Mouse (Mus musculus) left cerebral cortex, postnatal 25 days (tissue): ENCODE measurements around the gene H2-DMa. TPM values are rescaled to one million over a fixed set of nuclear protein-coding genes. Genes with fewer than 3 reads are reported as not detected.

Experiments
- DNase-seq, 2 experiments: peaks; one replicate each; pipeline ENCODE4 v3.0.0; 2022; ENCODE audit warnings: low spot score in 2 of 2, mixed read lengths in 1 of 2
- intact Hi-C: fragments of 180-260 bp; cut with DNase I; formaldehyde crosslinking; loops from one replicate; pipeline ENCODE4 v1.15.1; 2025
- total RNA-seq, 2 experiments: library from RNA; stranded (reverse); gene quantifications; 2 replicates each; pipeline ENCODE4 v1.2.3; 2021

The H2-DMa gene
- total RNA-seq, 2 experiments from 2014 or later, result 26.0 to 26.5 TPM

GRCm38 (mm10) chr17:34121172-34121878 is 2.0 kb downstream of the H2-DMa start:
- DNase-seq, result peak; percentile 87 to 96
- intact Hi-C loops, result loop anchor here (5.0 kb wide), 1 partner anchor 506 kb away; the partner anchor contains the start of genes Ppt2 and Prrt1

- no peak for DNase-seq
Observed at GRCm38 (mm10) chr17:34121879-34122187, 2.5 kb downstream of the H2-DMa start.

GRCm38 (mm10) chr17:34122188-34122984 is 3.0 kb downstream of the H2-DMa start, which contains the start of gene Brd2:
TSS of gene Brd2 (minus strand) at chr17:34122634.
- DNase-seq, result peak; percentile 97 to 98
- intact Hi-C loops, result loop anchor here (1.0 to 5.0 kb wide), 2 partner anchors 465 to 505 kb away; partner anchors contain the start of genes Ppt2 and Prrt1

More at GRCm38 (mm10) chr17:34121879-34122187, 2.5 kb downstream of the H2-DMa start:
- intact Hi-C loops, result loop anchor here (1.0 to 5.0 kb wide), 2 partner anchors 465 to 505 kb away; partner anchors contain the start of genes Ppt2 and Prrt1

GRCm38 (mm10) chr17:34123111-34123510 is 3.8 kb downstream of the H2-DMa start:
- DNase-seq, result no peak
- intact Hi-C loops, result loop anchor here (5.0 kb wide), 1 partner anchor 504 kb away; the partner anchor contains the start of genes Ppt2 and Prrt1

GRCm38 (mm10) chr17:34123518-34123917 is 4.2 kb downstream of the H2-DMa start:
- intact Hi-C loops, result loop anchor here (5.0 kb wide), 1 partner anchor 504 kb away; the partner anchor contains the start of genes Ppt2 and Prrt1
- DNase-seq, result no peak

GRCm38 (mm10) chr17:34124649-34125048 is 5.3 kb downstream of the H2-DMa start:
- no peak for DNase-seq
- intact Hi-C loops, result loop anchor here (5.0 kb wide), 1 partner anchor 503 kb away; the partner anchor contains the start of genes Ppt2 and Prrt1

- intact Hi-C loops, result no loop called here
- no peak for DNase-seq
Observed at GRCm38 (mm10) chr17:34126826-34127420, 7.6 kb downstream of the H2-DMa start.

GRCm38 (mm10) chr17:34127475-34127874 is 8.1 kb downstream of the H2-DMa start:
- DNase-seq, result peak; percentile 56 to 82
- intact Hi-C loops, result no loop called here

GRCm38 (mm10) chr17:34128264-34128937 is 9.1 kb downstream of the H2-DMa start:
- intact Hi-C loops, result no loop called here
- DNase-seq, result peak; percentile 58 to 85

- DNase-seq, result peak in 1 of 2 experiments; percentile 62
- intact Hi-C loops, result no loop called here
Observed at GRCm38 (mm10) chr17:34128944-34129791, 9.8 kb downstream of the H2-DMa start.

- no peak for DNase-seq
- intact Hi-C loops, result no loop called here
Observed at GRCm38 (mm10) chr17:34130073-34130947, 11.0 kb downstream of the H2-DMa start.

GRCm38 (mm10) chr17:34131911-34132310 is 12.6 kb downstream of the H2-DMa start:
- DNase-seq, result no peak
- intact Hi-C loops, result no loop called here

- DNase-seq, result no peak
- intact Hi-C loops, result no loop called here
Observed at GRCm38 (mm10) chr17:34133289-34133688, 13.9 kb downstream of the H2-DMa start.

GRCm38 (mm10) chr17:34134451-34134850 is 15.1 kb downstream of the H2-DMa start:
- DNase-seq, result no peak
- intact Hi-C loops, result no loop called here

- DNase-seq, result peak; percentile 99 to 100
- intact Hi-C loops, result loop anchor here (1.0 kb wide), 1 partner anchor 35 kb away; no protein-coding TSS in a partner anchor
Observed at GRCm38 (mm10) chr17:34135297-34136224, 16.2 kb downstream of the H2-DMa start.

GRCm38 (mm10) chr17:34137601-34138000 is 18.3 kb downstream of the H2-DMa start:
- intact Hi-C loops, result no loop called here
- DNase-seq, result no peak
